Mouse (Mus musculus) lung, embryonic 14.5 days (tissue): ENCODE results near the gene Tmem191c. TPM values are rescaled to one million over a fixed set of nuclear protein-coding genes. Genes with fewer than 3 reads are reported as not detected.
A peak's percentile ranks its signal among the peaks of the same experiment; 100 is the strongest.

ENCODE experiments used
- ATAC-seq: fragments of 200-750 bp; cut with Nextera tagmentation; 2 replicates; pipeline ENCODE4 v1.8.0; 2017; ENCODE audit warnings: mild to moderate bottlenecking, moderate TSS enrichment, moderate library complexity; ENCODE audit not compliant: insufficient read depth
- DNase-seq: peaks from one replicate; pipeline ENCODE4 v3.0.0-alpha.2; 2015
- H3K27ac ChIP-seq: fragments of 300-500 bp; sonication (generic); 2 replicates; pipeline ENCODE4 v1.5.1; 2014; ENCODE audit warnings: low read depth, mild to moderate bottlenecking, moderate library complexity
- H3K27me3 ChIP-seq: fragments of 300-500 bp; sonication (generic); 2 replicates; pipeline ENCODE4 v1.6.1; 2014; ENCODE audit warnings: low read length, control low read depth; ENCODE audit not compliant: insufficient read depth
- H3K36me3 ChIP-seq: fragments of 300-500 bp; sonication (generic); 2 replicates; pipeline ENCODE4 v1.6.1; 2014; ENCODE audit warnings: control low read depth; ENCODE audit not compliant: insufficient read depth
- H3K4me1 ChIP-seq: fragments of 300-500 bp; sonication (generic); 2 replicates; pipeline ENCODE4 v1.6.1; 2014; ENCODE audit warnings: antibody characterized with exemption, control low read depth; ENCODE audit not compliant: insufficient read depth
- H3K4me2 ChIP-seq: fragments of 300-500 bp; sonication (generic); 2 replicates; pipeline ENCODE4 v1.6.1; 2014; ENCODE audit warnings: mild to moderate bottlenecking
- H3K4me3 ChIP-seq: fragments of 300-500 bp; sonication (generic); 2 replicates; pipeline ENCODE4 v1.5.1; 2014; ENCODE audit warnings: low read depth, low read length
- H3K9ac ChIP-seq: fragments of 300-500 bp; sonication (generic); 2 replicates; pipeline ENCODE4 v1.6.1; 2014
- H3K9me3 ChIP-seq: fragments of 300-500 bp; sonication (generic); 2 replicates; pipeline ENCODE4 v1.6.1; 2016; ENCODE audit warnings: low read depth, low read length, control low read depth
- CTCF ChIP-seq: IDR thresholded peaks from 2 replicates; pipeline ENCODE4 v1.5.1; 2016; ENCODE audit warnings: antibody characterized with exemption, low read depth
- WGBS: fragments of 180-500 bp; shearing (Covaris S2); extraction: QIAGEN DNeasy Blood & Tissue Kit; methylation state at CpG from one replicate; pipeline ENCODE4 v1.1.7; 2014; 5-methylcytosine and 5-hydroxymethylcytosine counted together
- polyA plus RNA-seq: library from polyadenylated mRNA; unstranded; fragments of >200 nt; fragmentation: Nextera tagmentation; extraction: Ambion mirVana; gene quantifications from 2 replicates; pipeline ENCODE4 v1.2.1, GENCODE M21; 2014

Gene Tmem191c
- polyA plus RNA-seq, 1 experiment from 2014 or later: 6.7 TPM

DNA sequence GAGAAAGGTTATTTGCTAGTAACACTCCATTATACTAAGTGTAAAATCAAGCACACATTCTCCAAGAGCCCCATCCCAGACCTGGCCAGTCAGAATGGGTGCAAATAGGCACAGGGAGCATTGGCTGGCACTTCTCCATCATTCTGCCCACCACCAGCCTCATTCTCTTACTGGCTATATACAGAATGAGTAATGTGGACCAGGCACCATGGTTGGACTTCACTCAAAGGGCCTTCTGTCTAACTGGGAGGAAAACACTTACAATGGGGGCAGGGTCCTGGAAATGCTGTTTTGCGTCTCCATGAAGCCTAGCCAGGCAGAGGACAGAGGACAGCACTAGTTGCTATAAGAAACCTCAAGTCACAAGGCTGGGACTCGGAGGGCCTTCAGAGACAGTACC, 50.2 kb downstream of the Tmem191c start:
- 80% methylated on average over 2 of the region's 2 CpGs for WGBS
- H3K9ac ChIP-seq: no peak overlapping the region
- H3K4me2 ChIP-seq: no peak overlapping the region
- H3K4me3 ChIP-seq: no peak overlapping the region
- no peaks in the 10 kb centered on the region for H3K27me3 ChIP-seq
- DNase-seq: no peak
- H3K27ac ChIP-seq: no peak overlapping the region
- no peak for TF ChIP-seq CTCF
- no peaks in the 10 kb centered on the region for H3K4me1 ChIP-seq
- H3K9me3 ChIP-seq: no peaks in the 10 kb centered on the region
- H3K36me3 ChIP-seq: peaks cover 19% of the 10 kb centered on the region; the same call in 1 of the 2 replicates
- ATAC-seq: no peak

GRCm38 (mm10) chr16:17329848-17330570, 54.1 kb downstream of the Tmem191c start:
- no peaks in the 10 kb centered on the region for H3K4me1 ChIP-seq
- H3K9me3 ChIP-seq: no peaks in the 10 kb centered on the region
- no peak for DNase-seq
- TF ChIP-seq CTCF: no peak
- no peaks in the 10 kb centered on the region for H3K27me3 ChIP-seq
- ATAC-seq: no peak
- 81% methylated on average over 1 of the region's 1 CpGs for whole genome bisulfite sequencing
- no peak overlapping the region for H3K4me2 ChIP-seq
- no peak overlapping the region for H3K9ac ChIP-seq
- H3K27ac ChIP-seq: no peak overlapping the region
- H3K4me3 ChIP-seq: no peak overlapping the region
- H3K36me3 ChIP-seq: peaks cover 7% of the 10 kb centered on the region; the same call in 1 of the 2 replicates

- no peak for ATAC-seq
- H3K27me3 ChIP-seq: no peaks in the 10 kb centered on the region
- H3K4me1 ChIP-seq: no peaks in the 10 kb centered on the region
- H3K36me3 ChIP-seq: no peaks in the 10 kb centered on the region
- H3K9ac ChIP-seq: no peak within 1 kb of the TSS
- no peak for TF ChIP-seq CTCF
- H3K4me3 ChIP-seq: no peak within 1 kb of the TSS
- no peaks in the 10 kb centered on the region for H3K9me3 ChIP-seq
- 32% methylated on average over 2 of the region's 2 CpGs for WGBS
- H3K4me2 ChIP-seq: no peak within 1 kb of the TSS
- H3K27ac ChIP-seq: no peak within 1 kb of the TSS
- peak; percentile 14 for DNase-seq
Observed at GRCm38 (mm10) chr16:17331116-17331515, 55.2 kb downstream of the Tmem191c start, which contains the start of gene Serpind1. Serpind1 (plus strand) TSS chr16:17331371.

DNA sequence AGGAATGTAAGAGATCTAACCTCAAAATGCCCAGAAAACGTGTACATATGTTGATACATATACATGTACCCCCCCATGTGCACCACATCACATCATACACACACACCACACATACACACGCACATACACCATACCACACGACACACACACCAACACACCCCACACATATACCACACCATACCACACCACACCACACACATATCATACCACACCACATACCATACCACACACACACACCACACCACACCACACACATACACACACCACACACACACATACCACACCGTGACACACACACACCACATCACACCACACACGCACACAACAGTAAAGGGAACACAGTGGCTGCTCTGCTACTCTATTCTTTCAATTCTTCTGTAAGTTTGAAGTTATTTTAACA, 56.0 kb downstream of the Tmem191c start:
- no peak for TF ChIP-seq CTCF
- Histone ChIP-seq H3K4me3 (no peak overlapping the region), H3K9ac (no peak overlapping the region), H3K36me3 (0 out of 2 replicates have a peak, but pooled peaks cover 4% of the 10 kb centered on the region), H3K4me2 (no peak overlapping the region), H3K4me1 (no peaks in the 10 kb centered on the region), H3K27me3 (no peaks in the 10 kb centered on the region), H3K27ac (no peak overlapping the region), H3K9me3 (no peaks in the 10 kb centered on the region)
- 85% methylated on average over 5 of the region's 5 CpGs for WGBS
- ATAC-seq: no peak
- no peak for DNase-seq

Other genes with a start within 250 kb of the Tmem191c start
- gene Ypel1, start 206.4 kb upstream of the Tmem191c start, polyA plus RNA-seq: 31.1 and 36.2 TPM in 2 replicates
- 119 and 136 TPM in 2 replicates for gene Ppil2, start 164.8 kb upstream of the Tmem191c start, polyA plus RNA-seq
- gene 2610318N02Rik, start 150.9 kb upstream of the Tmem191c start, polyA plus RNA-seq: 43.0 and 45.7 TPM in 2 replicates
- gene Sdf2l1, start 143.7 kb upstream of the Tmem191c start, polyA plus RNA-seq: 66.0 and 70.0 TPM in 2 replicates
- 10.1 TPM in 2 replicates for gene Ydjc, start 131.5 kb upstream of the Tmem191c start, polyA plus RNA-seq
- gene Ccdc116, start 128.8 kb upstream of the Tmem191c start, polyA plus RNA-seq: 0.64 and 0.78 TPM in 2 replicates
- gene Ube2l3, start 73.4 kb upstream of the Tmem191c start, polyA plus RNA-seq: 349 and 371 TPM in 2 replicates
- 0.13 and 0.30 TPM in 2 replicates for gene Rimbp3, start 67.5 kb upstream of the Tmem191c start, polyA plus RNA-seq
- 3.4 and 4.3 TPM in 2 replicates for gene Hic2, start 42.5 kb upstream of the Tmem191c start, polyA plus RNA-seq
- 0.12 and 0.25 TPM in 2 replicates for gene Serpind1, start 55.3 kb downstream of the Tmem191c start, polyA plus RNA-seq
- gene Snap29, start 129.9 kb downstream of the Tmem191c start, polyA plus RNA-seq: 5.1 and 6.3 TPM in 2 replicates
- 33.8 and 37.9 TPM in 2 replicates for gene Pi4ka, start 130.2 kb downstream of the Tmem191c start, polyA plus RNA-seq
- gene Crkl, start 175.9 kb downstream of the Tmem191c start, polyA plus RNA-seq: 61.9 and 74.1 TPM in 2 replicates
- gene Aifm3, start 213.5 kb downstream of the Tmem191c start, polyA plus RNA-seq: 1.3 and 1.5 TPM in 2 replicates
- gene Lztr1, start 232.6 kb downstream of the Tmem191c start, polyA plus RNA-seq: 78.4 and 80.0 TPM in 2 replicates